In genomic region chr15:32241666-32242065, GRCm38 (mm10) we compare ENCODE assay signal across 28 mouse cellular contexts. TPM values are rescaled to one million over a fixed set of nuclear protein-coding genes. Genes with fewer than 3 reads are reported as not detected.
DNase-seq lines count a peak whose midpoint lies in the region; ATAC-seq and TF ChIP-seq lines count a peak whose summit lies in the region.
"Had no signal": no experiment of that assay in that cellular context is flagged by ENCODE, and none has a peak within 500 bp of the region (broad histone marks: within the 10 kb centered on the region; RNA-seq: fewer than 3 reads in every experiment).

No protein-coding gene starts in this region.

- 89% methylated on average over 6 of the region's 6 CpGs for WGBS in stomach, embryonic 14.5 days
- WGBS in stomach, postnatal 0 days, result 70% methylated on average over 6 of the region's 6 CpGs

- H3K9me3 ChIP-seq in stomach, embryonic 14.5 days (ENCODE audit: control insufficient read depth, low read depth, low read length), result no peaks in the 10 kb centered on the region
- H3K9me3 ChIP-seq in stomach, postnatal 0 days (ENCODE audit: control insufficient read depth, low read length), result no peaks in the 10 kb centered on the region
- H3K9me3 ChIP-seq: forebrain, embryonic 10.5 days; midbrain, embryonic 10.5 days had no signal

- H3K27me3 ChIP-seq in stomach, embryonic 14.5 days (ENCODE audit: control insufficient read depth, insufficient read depth, low read length), result no peaks in the 10 kb centered on the region
- H3K27me3 ChIP-seq in stomach, postnatal 0 days (ENCODE audit: control insufficient read depth, insufficient read depth, low read length), result no peaks in the 10 kb centered on the region
- H3K27me3 ChIP-seq: Patski had no signal

- 0 out of 2 replicates have a peak overlapping the region, but pooled peaks have one; percentile 83 for H3K4me2 ChIP-seq in stomach, embryonic 14.5 days (replicated peaks; ENCODE audit: low read depth, low read length)
- H3K4me2 ChIP-seq in stomach, postnatal 0 days (replicated peaks; ENCODE audit: low read depth), result no peak overlapping the region

- peak; percentile 68 for DNase-seq in heart, adult 11 months
- DNase-seq in heart, postnatal 25 days (ENCODE audit: low spot score), result no peak
- no peak for DNase-seq in stomach, postnatal 0 days (ENCODE audit: low spot score)
- no peak for DNase-seq in spleen, postnatal 4 days (ENCODE audit: low spot score in 2 of 2)
- no peak for DNase-seq in cerebellum, postnatal 4 days (ENCODE audit: low spot score in 2 of 2)
- DNase-seq: adrenal gland, postnatal 14 days; cerebellum, adult 11-12 months; cerebellum, adult 9-11 months; gastrocnemius, postnatal 10 days; heart, postnatal 14 days; kidney, adult 8-10 months; layer of hippocampus, postnatal 36 days; left cerebral cortex, postnatal 4 days; liver; lung, adult 2 months; right cerebral cortex, postnatal 14 days had no signal

- TF ChIP-seq CTCF in stomach, postnatal 0 days (IDR thresholded peaks at IDR 0.05; ENCODE audit: low read depth), result no peak
- no peak for TF ChIP-seq CTCF in embryonic fibroblast, embryonic 13.5 days (IDR thresholded peaks at IDR 0.05; ENCODE audit: borderline replicate concordance, insufficient read depth, low read length)

- no peaks in the 10 kb centered on the region for H3K4me1 ChIP-seq in stomach, embryonic 14.5 days (ENCODE audit: control insufficient read depth, insufficient read depth, low read length)
- H3K4me1 ChIP-seq in stomach, postnatal 0 days (replicated peaks; ENCODE audit: control insufficient read depth, insufficient read depth), result no peaks in the 10 kb centered on the region
- H3K4me1 ChIP-seq in embryonic fibroblast, embryonic 13.5 days (ENCODE audit: control insufficient read depth, insufficient read depth, low read length), result peaks cover 8% of the 10 kb centered on the region

- intact Hi-C loops in heart, postnatal 25 days (cut with DNase I), result loop anchor here (10.0 kb wide), 1 partner anchor 567 kb away; no protein-coding TSS in a partner anchor

- no peak for TF ChIP-seq EP300 in stomach, postnatal 0 days (optimal IDR thresholded peaks at IDR 0.05)

- H3K4me3 ChIP-seq in stomach, embryonic 14.5 days (ENCODE audit: low read depth, low read length), result no peak overlapping the region
- H3K4me3 ChIP-seq in stomach, postnatal 0 days (ENCODE audit: low read depth, low read length), result no peak overlapping the region
- no peak overlapping the region for H3K4me3 ChIP-seq in embryonic fibroblast, embryonic 13.5 days (ENCODE audit: insufficient read depth, low read length)
- H3K4me3 ChIP-seq: forebrain, embryonic 10.5 days; midbrain, embryonic 10.5 days had no signal

- no peak for TF ChIP-seq POLR2A in embryonic fibroblast, embryonic 13.5 days (IDR thresholded peaks at IDR 0.05; ENCODE audit: low read depth, low read length)

- H3K27ac ChIP-seq in stomach, embryonic 14.5 days (ENCODE audit: low read length), result no peak overlapping the region
- H3K27ac ChIP-seq in stomach, postnatal 0 days (replicated peaks), result no peak overlapping the region
- H3K27ac ChIP-seq in embryonic fibroblast, embryonic 13.5 days (ENCODE audit: insufficient read depth, low read length), result peak overlapping the region; percentile 95
- H3K27ac ChIP-seq: forebrain, embryonic 10.5 days; kidney, postnatal 0 days; liver, embryonic 14.5 days; midbrain, embryonic 10.5 days had no signal

- H3K9ac ChIP-seq in stomach, embryonic 14.5 days (replicated peaks; ENCODE audit: low read depth, low read length), result no peak overlapping the region
- H3K9ac ChIP-seq in stomach, postnatal 0 days (ENCODE audit: low read length), result no peak overlapping the region
- H3K9ac ChIP-seq: liver, embryonic 14.5 days had no signal

- peaks cover 3% of the 10 kb centered on the region; the same call in 1 of the 2 replicates for H3K36me3 ChIP-seq in stomach, embryonic 14.5 days (ENCODE audit: control insufficient read depth, insufficient read depth, low read length)
- 0 out of 2 replicates have a peak, but pooled peaks cover 4% of the 10 kb centered on the region for H3K36me3 ChIP-seq in stomach, postnatal 0 days (ENCODE audit: control insufficient read depth, insufficient read depth, low read length)
- H3K36me3 ChIP-seq: midbrain, embryonic 10.5 days had no signal

- ATAC-seq in stomach, embryonic 14.5 days (ENCODE audit: insufficient number of reproducible peaks, insufficient read depth, low FRiP score, low read depth), result no peak
- no peak for ATAC-seq in stomach, postnatal 0 days (ENCODE audit: low FRiP score, low TSS enrichment)
- ATAC-seq: forebrain, embryonic 16.5 days; hindbrain, embryonic 16.5 days; midbrain, embryonic 16.5 days; Patski had no signal

RNA-seq across cellular contexts. Expression of gene Sema5a, which starts 2.9 kb away (rescaled TPM):
- total RNA-seq in heart, postnatal 25 days (2021), result 1 to 10 TPM; 8.6 to 9.6 TPM
- polyA plus RNA-seq in stomach, embryonic 14.5 days (2014; fragmentation: Nextera tagmentation; extraction: Ambion mirVana), result 24.6 and 24.9 TPM in 2 replicates
- 5.5 and 6.2 TPM in 2 replicates for polyA plus RNA-seq in stomach, postnatal 0 days (2015; fragmentation: Nextera tagmentation; extraction: Ambion mirVana)
- polyA plus RNA-seq in embryonic fibroblast, embryonic 13.5 days (2011; ENCODE audit: insufficient read length, low read depth, missing spikeins), result 8.0 and 32.5 TPM in 2 replicates
- total RNA-seq: common myeloid progenitor, adult 5-6 weeks; megakaryocyte progenitor cell, adult 5-6 weeks had no signal
